Mouse (Mus musculus) testis, postnatal 10 days (tissue): ENCODE data around the gene Ust.

Source experiments
- DNase-seq: peaks from one replicate; pipeline ENCODE4 v3.0.0; 2021; ENCODE audit warnings: low spot score

Ust gene

GRCm38 (mm10) chr10:8428787-8429778, 89.5 kb downstream of the Ust start:
- no peak for DNase-seq

GRCm38 (mm10) chr10:8427671-8428364, 90.8 kb downstream of the Ust start:
- DNase-seq, result no peak

GRCm38 (mm10) chr10:8419496-8420009, 99.1 kb downstream of the Ust start:
- DNase-seq, result no peak

GRCm38 (mm10) chr10:8415474-8415873, 103.2 kb downstream of the Ust start:
- no peak for DNase-seq

GRCm38 (mm10) chr10:8415036-8415435, 103.6 kb downstream of the Ust start:
- DNase-seq, result no peak

GRCm38 (mm10) chr10:8405141-8405540, 113.5 kb downstream of the Ust start:
- DNase-seq, result no peak

GRCm38 (mm10) chr10:8392226-8392625, 126.4 kb downstream of the Ust start:
- DNase-seq, result no peak

- DNase-seq, result no peak
These were observed 127.3 kb downstream of the Ust start for GRCm38 (mm10) chr10:8391264-8391748.

GRCm38 (mm10) chr10:8388239-8388638, 130.4 kb downstream of the Ust start:
- DNase-seq, result no peak

- no peak for DNase-seq
These were observed 148.6 kb downstream of the Ust start for GRCm38 (mm10) chr10:8369894-8370500.

GRCm38 (mm10) chr10:8365816-8366215, 152.8 kb downstream of the Ust start:
- DNase-seq, result no peak

GRCm38 (mm10) chr10:8364182-8364581, 154.4 kb downstream of the Ust start:
- DNase-seq, result no peak

- no peak for DNase-seq
These were observed 155.3 kb downstream of the Ust start for GRCm38 (mm10) chr10:8363281-8363680.

GRCm38 (mm10) chr10:8358286-8359045, 160.2 kb downstream of the Ust start:
- DNase-seq, result no peak

GRCm38 (mm10) chr10:8353534-8353933, 165.1 kb downstream of the Ust start:
- no peak for DNase-seq

GRCm38 (mm10) chr10:8350626-8351025, 168.0 kb downstream of the Ust start:
- DNase-seq, result no peak

- DNase-seq, result no peak
These were observed 171.1 kb downstream of the Ust start for GRCm38 (mm10) chr10:8347497-8347896.

- no peak for DNase-seq
These were observed 176.1 kb downstream of the Ust start for GRCm38 (mm10) chr10:8342556-8342955.

GRCm38 (mm10) chr10:8339645-8340428, 178.8 kb downstream of the Ust start:
- no peak for DNase-seq

GRCm38 (mm10) chr10:8336601-8337000, 182.0 kb downstream of the Ust start:
- no peak for DNase-seq

GRCm38 (mm10) chr10:8330958-8331357, 187.7 kb downstream of the Ust start:
- DNase-seq, result no peak
